Mouse (Mus musculus) ovary, postnatal 14 days (tissue): ENCODE measurements around the gene Rora.

Experiments
- DNase-seq: peaks from one replicate; pipeline ENCODE4 v3.0.0; 2022; ENCODE audit warnings: low spot score

The Rora gene

GRCm38 (mm10) chr9:68688151-68688550, 34.6 kb downstream of the Rora start:
- DNase-seq = no peak

- peak; percentile 51 for DNase-seq
Observed at GRCm38 (mm10) chr9:68689351-68689750, 35.8 kb downstream of the Rora start.

- no peak for DNase-seq
Observed at GRCm38 (mm10) chr9:68694889-68695495, 41.4 kb downstream of the Rora start.

- no peak for DNase-seq
Observed at GRCm38 (mm10) chr9:68695496-68695969, 41.9 kb downstream of the Rora start.

GRCm38 (mm10) chr9:68696425-68696956, 42.9 kb downstream of the Rora start:
- DNase-seq = no peak

- DNase-seq = no peak
Observed at GRCm38 (mm10) chr9:68699341-68699740, 45.8 kb downstream of the Rora start.

GRCm38 (mm10) chr9:68699856-68700255, 46.3 kb downstream of the Rora start:
- DNase-seq = no peak

GRCm38 (mm10) chr9:68707636-68708035, 54.0 kb downstream of the Rora start:
- no peak for DNase-seq

- DNase-seq = no peak
Observed at GRCm38 (mm10) chr9:68709232-68709631, 55.6 kb downstream of the Rora start.

- no peak for DNase-seq
Observed at GRCm38 (mm10) chr9:68710893-68711654, 57.5 kb downstream of the Rora start.

GRCm38 (mm10) chr9:68716961-68717360, 63.4 kb downstream of the Rora start:
- no peak for DNase-seq

GRCm38 (mm10) chr9:68718427-68718826, 64.8 kb downstream of the Rora start:
- no peak for DNase-seq

- DNase-seq = no peak
Observed at GRCm38 (mm10) chr9:68719286-68719685, 65.7 kb downstream of the Rora start.

- DNase-seq = no peak
Observed at GRCm38 (mm10) chr9:68724636-68725285, 71.2 kb downstream of the Rora start.

- DNase-seq = no peak
Observed at GRCm38 (mm10) chr9:68727166-68727855, 73.7 kb downstream of the Rora start.

GRCm38 (mm10) chr9:68731438-68731837, 77.9 kb downstream of the Rora start:
- DNase-seq = no peak

GRCm38 (mm10) chr9:68732929-68733328, 79.3 kb downstream of the Rora start:
- DNase-seq = no peak

- DNase-seq = no peak
Observed at GRCm38 (mm10) chr9:68735886-68736285, 82.3 kb downstream of the Rora start.

- DNase-seq = no peak
Observed at GRCm38 (mm10) chr9:68737197-68737736, 83.7 kb downstream of the Rora start.

GRCm38 (mm10) chr9:68745931-68746646, 92.5 kb downstream of the Rora start:
- no peak for DNase-seq

- DNase-seq = peak; percentile 11
Observed at GRCm38 (mm10) chr9:68756976-68757375, 103.4 kb downstream of the Rora start.
